Mouse (Mus musculus) MEL (cell line): ENCODE measurements around the gene Tjp1. TPM values are rescaled to one million over a fixed set of nuclear protein-coding genes. Genes with fewer than 3 reads are reported as not detected.
A peak's percentile ranks its signal among the peaks of the same experiment; 100 is the strongest.

Experiments used
- DNase-seq: peaks from one replicate; pipeline ENCODE4 v3.0.0; 2011; ENCODE audit warnings: low read depth, low spot score
- H3K27ac ChIP-seq: 2 replicates; pipeline ENCODE4 v1.5.1; 2012; ENCODE audit warnings: low read depth, mild to moderate bottlenecking, control low read depth, low read length, moderate library complexity; ENCODE audit not compliant: control insufficient read depth
- H3K27me3 ChIP-seq, 2 experiments: fragments of 150-350 bp in 1 of 2; sonication (generic) in 1 of 2; 2 replicates each; pipeline ENCODE4 v1.6.1; 2012; ENCODE audit warnings: low read length in 2 of 2, mild to moderate bottlenecking in 2 of 2, improper control_type of control experiment in 1 of 2, moderate library complexity in 1 of 2; ENCODE audit not compliant: insufficient read depth in 2 of 2, control insufficient read depth in 1 of 2
- H3K36me3 ChIP-seq, 2 experiments: 2 replicates each; pipeline ENCODE4 v1.6.1; 2012 to 2014; ENCODE audit warnings: low read length in 2 of 2, improper control_type of control experiment in 1 of 2, inconsistent platforms in 1 of 2, mild to moderate bottlenecking in 1 of 2; ENCODE audit not compliant: insufficient read depth in 2 of 2, control insufficient read depth in 1 of 2
- H3K4me1 ChIP-seq, 2 experiments: fragments of 150-350 bp in 1 of 2; sonication (generic) in 1 of 2; 2 replicates each; pipeline ENCODE4 v1.6.1; 2012; ENCODE audit warnings: low read length in 2 of 2, improper control_type of control experiment in 1 of 2, mild to moderate bottlenecking in 1 of 2; ENCODE audit not compliant: insufficient read depth in 2 of 2, control insufficient read depth in 1 of 2
- H3K4me3 ChIP-seq, 2 experiments: fragments of 150-350 bp in 1 of 2; sonication (generic) in 1 of 2; 2 replicates each; pipeline ENCODE4 v1.5.1; 2012; ENCODE audit warnings: low read depth in 2 of 2, low read length in 2 of 2, mild to moderate bottlenecking in 2 of 2, moderate library complexity in 2 of 2, control low read depth in 1 of 2, improper control_type of control experiment in 1 of 2; ENCODE audit not compliant: control insufficient read depth in 1 of 2, insufficient read depth in 1 of 2
- H3K79me2 ChIP-seq: 2 replicates; pipeline ENCODE4 v1.6.1; 2012; ENCODE audit warnings: mild to moderate bottlenecking, low read length, moderate library complexity; ENCODE audit not compliant: control insufficient read depth, poor library complexity, insufficient read depth
- H3K9ac ChIP-seq: 2 replicates; pipeline ENCODE4 v1.6.1; 2012; ENCODE audit warnings: low read depth, mild to moderate bottlenecking, control low read depth, low read length, moderate library complexity; ENCODE audit not compliant: control insufficient read depth, poor library complexity, severe bottlenecking
- H3K9me3 ChIP-seq: fragments of 150-350 bp; sonication (generic); replicated peaks from 2 replicates; pipeline ENCODE4 v1.6.1; 2012; ENCODE audit warnings: mild to moderate bottlenecking, low read length, improper control_type of control experiment, moderate library complexity; ENCODE audit not compliant: insufficient read depth
- BHLHE40 ChIP-seq: IDR thresholded peaks from 2 replicates; pipeline ENCODE4 v1.6.1; 2012; ENCODE audit warnings: low read depth, mild to moderate bottlenecking, inconsistent platforms, low read length, improper control_type of control experiment, borderline replicate concordance
- CHD1 ChIP-seq: IDR thresholded peaks from 2 replicates; pipeline ENCODE4 v1.6.1; 2012; ENCODE audit warnings: low read depth, mild to moderate bottlenecking, inconsistent platforms, low read length, improper control_type of control experiment
- CHD2 ChIP-seq: IDR thresholded peaks from 2 replicates; pipeline ENCODE4 v1.6.1; 2011; ENCODE audit warnings: low read length, improper control_type of control experiment
- CTCF ChIP-seq, 3 experiments: IDR thresholded peaks in 2 of 3; conservative IDR thresholded peaks in 1 of 3; 2 replicates each; pipeline ENCODE4 v1.5.1; 2011 to 2012; ENCODE audit warnings: low read length in 3 of 3, low read depth in 2 of 3, mild to moderate bottlenecking in 2 of 3, improper control_type of control experiment in 1 of 3, inconsistent platforms in 1 of 3, mixed read lengths in 1 of 3, moderate library complexity in 1 of 3; ENCODE audit not compliant: control insufficient read depth in 1 of 3, insufficient read depth in 1 of 3, poor library complexity in 1 of 3, severe bottlenecking in 1 of 3
- EP300 ChIP-seq, 2 experiments: IDR thresholded peaks; 2 replicates each; pipeline ENCODE4 v1.6.1; 2011; ENCODE audit warnings: improper control_type of control experiment in 2 of 2, low read length in 2 of 2, low read depth in 1 of 2, mild to moderate bottlenecking in 1 of 2
- ETS1 ChIP-seq: IDR thresholded peaks from 2 replicates; pipeline ENCODE4 v1.6.1; 2012; ENCODE audit warnings: low read depth, mild to moderate bottlenecking, inconsistent platforms, low read length, improper control_type of control experiment, moderate library complexity
- KAT2A ChIP-seq: conservative IDR thresholded peaks from 2 replicates; pipeline ENCODE4 v1.6.1; 2012; ENCODE audit warnings: low read depth, low read length, improper control_type of control experiment, inconsistent platforms
- MAFK ChIP-seq: IDR thresholded peaks from 2 replicates; pipeline ENCODE4 v1.6.1; 2011; ENCODE audit warnings: low read depth, mild to moderate bottlenecking, low read length, improper control_type of control experiment, borderline replicate concordance
- MAX ChIP-seq: IDR thresholded peaks from 2 replicates; pipeline ENCODE4 v1.6.1; 2011; ENCODE audit warnings: low read length, improper control_type of control experiment
- MEF2A ChIP-seq: IDR thresholded peaks from 2 replicates; pipeline ENCODE4 v1.6.1; 2014; ENCODE audit warnings: low read depth, mild to moderate bottlenecking, inconsistent platforms, low read length, improper control_type of control experiment; ENCODE audit not compliant: poor library complexity, insufficient replicate concordance, severe bottlenecking; ENCODE audit errors: extremely low read depth
- MXI1 ChIP-seq: IDR thresholded peaks from 2 replicates; pipeline ENCODE4 v1.6.1; 2011; ENCODE audit warnings: mild to moderate bottlenecking, low read depth, low read length, improper control_type of control experiment
- POLR2A ChIP-seq, 2 experiments: IDR thresholded peaks; 2 replicates each; pipeline ENCODE4 v1.6.1; 2011 to 2012; ENCODE audit warnings: low read length in 2 of 2, mild to moderate bottlenecking in 2 of 2, control low read depth in 1 of 2, improper control_type of control experiment in 1 of 2, low read depth in 1 of 2, moderate library complexity in 1 of 2; ENCODE audit not compliant: control insufficient read depth in 1 of 2, insufficient read depth in 1 of 2, poor library complexity in 1 of 2
- RAD21 ChIP-seq: IDR thresholded peaks from 2 replicates; pipeline ENCODE4 v1.6.1; 2011; ENCODE audit warnings: mild to moderate bottlenecking, low read depth, low read length, improper control_type of control experiment
- TBP ChIP-seq: IDR thresholded peaks from 2 replicates; pipeline ENCODE4 v1.8.0; 2011; ENCODE audit warnings: low read depth, low read length, improper control_type of control experiment
- TCF12 ChIP-seq: IDR thresholded peaks from 2 replicates; pipeline ENCODE4 v1.6.1; 2014; ENCODE audit warnings: low read depth, mild to moderate bottlenecking, inconsistent platforms, low read length, improper control_type of control experiment, moderate library complexity
- USF2 ChIP-seq, 2 experiments: IDR thresholded peaks; 2 replicates each; pipeline ENCODE4 v1.6.1; 2011 to 2012; ENCODE audit warnings: improper control_type of control experiment in 2 of 2, low read length in 2 of 2, borderline replicate concordance in 1 of 2, inconsistent platforms in 1 of 2, low read depth in 1 of 2, mild to moderate bottlenecking in 1 of 2; ENCODE audit not compliant: insufficient read depth in 1 of 2
- ZC3H11A ChIP-seq: IDR thresholded peaks from 2 replicates; pipeline ENCODE4 v1.6.1; 2012; ENCODE audit warnings: low read depth, mild to moderate bottlenecking, inconsistent platforms, low read length, improper control_type of control experiment
- ZKSCAN1 ChIP-seq: IDR thresholded peaks from 2 replicates; pipeline ENCODE4 v1.6.1; 2012; ENCODE audit warnings: low read depth, mild to moderate bottlenecking, inconsistent platforms, low read length, improper control_type of control experiment, moderate library complexity
- ZMIZ1 ChIP-seq: IDR thresholded peaks from 2 replicates; pipeline ENCODE4 v1.6.1; 2012; ENCODE audit warnings: low read depth, mild to moderate bottlenecking, inconsistent platforms, low read length, improper control_type of control experiment, moderate library complexity
- polyA plus RNA-seq, 2 experiments: library from polyadenylated mRNA; stranded (reverse) in 1 of 2; unstranded in 1 of 2; fragments of >175 nt in 1 of 2; fragments of >200 nt in 1 of 2; gene quantifications; 2 replicates each; pipeline versions ENCODE4 v1.2.1 to v1.2.4; 2012; ENCODE audit warnings: low replicate concordance in 2 of 2, low read depth in 1 of 2; ENCODE audit not compliant: insufficient read length in 2 of 2, insufficient read depth in 1 of 2, missing spikeins in 1 of 2
- total RNA-seq: library from RNA; depleted of rRNA; stranded (reverse); fragments of 300-350 nt; gene quantifications from 2 replicates; pipeline ENCODE4 v1.2.3, GENCODE M21; 2012

Gene Tjp1
- total and polyA plus RNA-seq, 3 experiments: 0.01 TPM; not detected in 2

DNA sequence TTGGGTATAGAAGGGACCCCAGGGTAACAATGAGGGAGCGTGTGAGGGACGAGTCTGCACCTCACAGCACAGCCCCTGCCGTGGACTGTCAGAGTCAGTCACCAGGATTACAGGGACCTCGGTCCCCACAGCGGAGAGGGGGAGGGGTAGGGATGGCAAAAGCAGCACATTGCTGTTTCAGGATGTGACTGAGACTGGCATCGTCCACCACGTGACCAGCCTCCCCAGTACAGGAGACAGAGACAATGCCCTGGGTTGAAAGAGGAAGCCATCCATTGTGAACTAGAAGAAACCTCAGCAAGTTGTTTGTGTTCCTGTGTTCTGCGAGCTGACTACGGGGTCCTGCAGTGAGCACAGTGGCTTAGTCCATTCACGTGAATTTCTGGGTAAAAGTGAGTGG is 106.1 kb downstream of the Tjp1 start:
- TF ChIP-seq MAFK: no peak
- TF ChIP-seq BHLHE40: no peak
- no peak for TF ChIP-seq ZKSCAN1
- no peak for TF ChIP-seq KAT2A
- TF ChIP-seq TCF12: no peak
- TF ChIP-seq CTCF (IDR thresholded peaks at IDR 0.05 in 2 of 3, conservative IDR thresholded peaks at IDR 0.05 in 1 of 3; ENCODE audit: control insufficient read depth in 1 of 3, insufficient read depth in 1 of 3, low read depth in 2 of 3, low read length in 3 of 3, poor library complexity in 1 of 3, severe bottlenecking in 1 of 3): no peak
- no peak for TF ChIP-seq ZMIZ1
- TF ChIP-seq MXI1: no peak
- no peak for TF ChIP-seq ETS1
- TF ChIP-seq RAD21: no peak
- no peak for TF ChIP-seq ZC3H11A
- no peak for TF ChIP-seq POLR2A (IDR thresholded peaks at IDR 0.05; ENCODE audit: control insufficient read depth in 1 of 2, insufficient read depth in 1 of 2, low read depth in 1 of 2, low read length in 2 of 2, poor library complexity in 1 of 2)
- Histone ChIP-seq H3K36me3 (no peaks in the 10 kb centered on the region), H3K9ac (no peak overlapping the region), H3K27me3 (no peaks in the 10 kb centered on the region), H3K4me3 (no peak overlapping the region), H3K9me3 (no peaks in the 10 kb centered on the region), H3K79me2 (no peaks in the 10 kb centered on the region), H3K4me1 (peaks cover 0 to 4% of the 10 kb centered on the region in 2 experiments; a peak in 1 of 4 replicates), H3K27ac (no peak overlapping the region)
- DNase-seq: no peak

GRCm38 (mm10) chr7:65419926-65420325 is 107.7 kb downstream of the Tjp1 start:
- Histone ChIP-seq H3K36me3 (no peaks in the 10 kb centered on the region), H3K9me3 (no peaks in the 10 kb centered on the region), H3K79me2 (no peaks in the 10 kb centered on the region), H3K4me1 (peaks cover 0 to 4% of the 10 kb centered on the region in 2 experiments; a peak in 1 of 4 replicates), H3K27me3 (no peaks in the 10 kb centered on the region), H3K4me3 (no peak overlapping the region), H3K9ac (no peak overlapping the region), H3K27ac (no peak overlapping the region)
- TF ChIP-seq EP300 (IDR thresholded peaks at IDR 0.05; ENCODE audit: low read depth in 1 of 2, low read length in 2 of 2): 0 out of 4 replicates have a peak, but pooled peaks of 1 of the 2 experiments have one; percentile 8
- TF ChIP-seq CHD1: no peak
- peak; percentile 5 for DNase-seq

GRCm38 (mm10) chr7:65419012-65419411 is 108.6 kb downstream of the Tjp1 start:
- H3K79me2 ChIP-seq: no peaks in the 10 kb centered on the region
- peaks cover 0 to 4% of the 10 kb centered on the region in 2 experiments; a peak in 1 of 4 replicates for H3K4me1 ChIP-seq
- H3K27ac ChIP-seq: no peak overlapping the region
- TF ChIP-seq MEF2A: no peak
- no peak for TF ChIP-seq MAFK
- no peak for TF ChIP-seq USF2 (IDR thresholded peaks at IDR 0.05; ENCODE audit: borderline replicate concordance in 1 of 2, insufficient read depth in 1 of 2, low read depth in 1 of 2, low read length in 2 of 2)
- TF ChIP-seq TBP: no peak
- no peak for TF ChIP-seq MXI1
- TF ChIP-seq KAT2A: no peak
- no peak for TF ChIP-seq CHD2
- TF ChIP-seq MAX: no peak
- TF ChIP-seq ETS1: no peak
- no peak for TF ChIP-seq ZMIZ1
- H3K4me3 ChIP-seq: no peak overlapping the region
- no peak overlapping the region for H3K9ac ChIP-seq
- no peak for DNase-seq
- H3K27me3 ChIP-seq: no peaks in the 10 kb centered on the region
- no peaks in the 10 kb centered on the region for H3K36me3 ChIP-seq
- H3K9me3 ChIP-seq: no peaks in the 10 kb centered on the region
